Mouse (Mus musculus) bone marrow, adult 2 months (tissue): Measurements from ENCODE around the gene Vwa2.

Experiments
- CTCF ChIP-seq: fragments of 200-500 bp; IDR thresholded peaks from 2 replicates; pipeline ENCODE4 v1.5.1; 2011; ENCODE audit warnings: low read length, control low read depth; ENCODE audit not compliant: control insufficient read depth, insufficient read depth
- POLR2A ChIP-seq: fragments of 200-500 bp; IDR thresholded peaks from 2 replicates; pipeline ENCODE4 v1.6.1; 2011; ENCODE audit warnings: low read depth, mild to moderate bottlenecking, control low read depth, low read length, borderline replicate concordance; ENCODE audit not compliant: control insufficient read depth

- TF ChIP-seq CTCF (no peak), POLR2A (no peak)
These were observed 55.3 kb downstream of the Vwa2 start for GRCm38 (mm10) chr19:56929392-56929791.
